Mouse (Mus musculus) lung, embryonic 14.5 days (tissue): ENCODE measurements around the gene Ccl20. TPM values are rescaled to one million over a fixed set of nuclear protein-coding genes. Genes with fewer than 3 reads are reported as not detected.

Experiments used
- ATAC-seq: fragments of 200-750 bp; cut with Nextera tagmentation; 2 replicates; pipeline ENCODE4 v1.8.0; 2017; ENCODE audit warnings: mild to moderate bottlenecking, moderate TSS enrichment, moderate library complexity; ENCODE audit not compliant: insufficient read depth
- DNase-seq: peaks from one replicate; pipeline ENCODE4 v3.0.0-alpha.2; 2015
- H3K27ac ChIP-seq: fragments of 300-500 bp; sonication (generic); 2 replicates; pipeline ENCODE4 v1.5.1; 2014; ENCODE audit warnings: low read depth, mild to moderate bottlenecking, moderate library complexity
- H3K27me3 ChIP-seq: fragments of 300-500 bp; sonication (generic); 2 replicates; pipeline ENCODE4 v1.6.1; 2014; ENCODE audit warnings: low read length, control low read depth; ENCODE audit not compliant: insufficient read depth
- H3K36me3 ChIP-seq: fragments of 300-500 bp; sonication (generic); 2 replicates; pipeline ENCODE4 v1.6.1; 2014; ENCODE audit warnings: control low read depth; ENCODE audit not compliant: insufficient read depth
- H3K4me1 ChIP-seq: fragments of 300-500 bp; sonication (generic); 2 replicates; pipeline ENCODE4 v1.6.1; 2014; ENCODE audit warnings: antibody characterized with exemption, control low read depth; ENCODE audit not compliant: insufficient read depth
- H3K4me2 ChIP-seq: fragments of 300-500 bp; sonication (generic); 2 replicates; pipeline ENCODE4 v1.6.1; 2014; ENCODE audit warnings: mild to moderate bottlenecking
- H3K4me3 ChIP-seq: fragments of 300-500 bp; sonication (generic); 2 replicates; pipeline ENCODE4 v1.5.1; 2014; ENCODE audit warnings: low read depth, low read length
- H3K9ac ChIP-seq: fragments of 300-500 bp; sonication (generic); 2 replicates; pipeline ENCODE4 v1.6.1; 2014
- H3K9me3 ChIP-seq: fragments of 300-500 bp; sonication (generic); 2 replicates; pipeline ENCODE4 v1.6.1; 2016; ENCODE audit warnings: low read depth, low read length, control low read depth
- CTCF ChIP-seq: IDR thresholded peaks from 2 replicates; pipeline ENCODE4 v1.5.1; 2016; ENCODE audit warnings: antibody characterized with exemption, low read depth
- WGBS: fragments of 180-500 bp; shearing (Covaris S2); extraction: QIAGEN DNeasy Blood & Tissue Kit; methylation state at CpG from one replicate; pipeline ENCODE4 v1.1.7; 2014; 5-methylcytosine and 5-hydroxymethylcytosine counted together
- polyA plus RNA-seq: library from polyadenylated mRNA; unstranded; fragments of >200 nt; fragmentation: Nextera tagmentation; extraction: Ambion mirVana; gene quantifications from 2 replicates; pipeline ENCODE4 v1.2.1, GENCODE M21; 2014

The Ccl20 gene
- polyA plus RNA-seq, 1 experiment from 2014 or later = not detected

- Histone ChIP-seq H3K9me3 (no peaks in the 10 kb centered on the region), H3K4me2 (no peak overlapping the region), H3K27ac (no peak overlapping the region), H3K9ac (no peak overlapping the region), H3K27me3 (no peaks in the 10 kb centered on the region), H3K4me3 (no peak overlapping the region), H3K4me1 (no peaks in the 10 kb centered on the region), H3K36me3 (no peaks in the 10 kb centered on the region)
- TF ChIP-seq CTCF = no peak
- no peak for ATAC-seq
- WGBS = 87% methylated on average over 6 of the region's 6 CpGs
- no peak for DNase-seq
Observed at GRCm38 (mm10) chr1:83138721-83139120, 22.2 kb downstream of the Ccl20 start.

DNA sequence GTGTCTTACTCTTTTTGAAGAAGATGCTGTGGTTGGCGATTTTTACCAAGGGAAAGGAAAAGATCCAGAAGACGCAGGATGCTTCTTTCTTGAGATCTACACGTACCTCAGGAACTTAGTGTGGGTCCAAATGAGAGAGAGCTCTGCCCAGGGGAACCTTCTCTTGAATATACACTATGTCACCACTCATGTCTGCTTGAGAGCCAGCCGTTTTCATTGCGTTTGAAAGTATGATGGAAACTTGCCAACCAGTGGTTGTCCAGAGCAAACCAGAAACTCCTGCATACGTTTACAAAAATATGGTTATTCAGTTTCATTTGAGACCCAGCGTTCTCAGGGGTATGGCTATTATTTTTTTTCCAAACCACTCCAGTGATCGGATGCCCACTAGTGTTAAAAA is 24.9 kb downstream of the Ccl20 start:
- H3K9me3 ChIP-seq = no peaks in the 10 kb centered on the region
- H3K27ac ChIP-seq = no peak overlapping the region
- ATAC-seq (no peak), DNase-seq (peak; percentile 14)
- H3K27me3 ChIP-seq = no peaks in the 10 kb centered on the region
- no peaks in the 10 kb centered on the region for H3K4me1 ChIP-seq
- H3K4me2 ChIP-seq = no peak overlapping the region
- WGBS = 70% methylated on average over 8 of the region's 8 CpGs
- no peak overlapping the region for H3K4me3 ChIP-seq
- H3K9ac ChIP-seq = no peak overlapping the region
- H3K36me3 ChIP-seq = no peaks in the 10 kb centered on the region
- no peak for TF ChIP-seq CTCF

- 76% methylated on average over 5 of the region's 5 CpGs for WGBS
- TF ChIP-seq CTCF = no peak
- H3K27me3 ChIP-seq = no peaks in the 10 kb centered on the region
- DNase-seq (no peak), ATAC-seq (no peak)
- H3K27ac ChIP-seq = no peak overlapping the region
- no peak overlapping the region for H3K4me2 ChIP-seq
- H3K4me3 ChIP-seq = no peak overlapping the region
- no peak overlapping the region for H3K9ac ChIP-seq
- no peaks in the 10 kb centered on the region for H3K36me3 ChIP-seq
- no peaks in the 10 kb centered on the region for H3K9me3 ChIP-seq
- H3K4me1 ChIP-seq = no peaks in the 10 kb centered on the region
Observed at GRCm38 (mm10) chr1:83142055-83142454, 25.5 kb downstream of the Ccl20 start.

DNA sequence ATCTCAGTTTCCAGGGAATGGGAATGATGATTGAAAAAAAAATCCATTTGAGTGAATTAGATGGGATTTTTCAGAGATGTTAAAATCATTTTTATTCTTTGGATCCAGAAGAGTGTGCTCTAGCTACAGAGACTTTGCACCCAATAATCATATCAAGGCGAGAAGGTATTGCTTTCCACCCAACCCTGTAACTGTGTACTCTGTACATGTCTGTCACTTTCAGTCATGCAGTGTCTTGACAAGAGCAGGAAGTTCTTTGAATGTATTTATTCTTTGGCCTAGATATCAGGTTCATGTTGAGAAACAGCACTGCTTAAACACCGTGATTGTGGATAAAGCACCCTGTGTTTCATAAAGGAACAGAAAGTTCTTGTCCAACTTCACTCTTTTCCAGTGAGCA is 30.0 kb downstream of the Ccl20 start:
- Histone ChIP-seq H3K27ac (no peak overlapping the region), H3K4me2 (no peak overlapping the region), H3K4me1 (no peaks in the 10 kb centered on the region), H3K36me3 (no peaks in the 10 kb centered on the region), H3K4me3 (no peak overlapping the region), H3K27me3 (no peaks in the 10 kb centered on the region), H3K9me3 (no peaks in the 10 kb centered on the region), H3K9ac (no peak overlapping the region)
- ATAC-seq (no peak), DNase-seq (no peak)
- TF ChIP-seq CTCF = no peak
- WGBS = 74% methylated on average over 2 of the region's 2 CpGs

DNA sequence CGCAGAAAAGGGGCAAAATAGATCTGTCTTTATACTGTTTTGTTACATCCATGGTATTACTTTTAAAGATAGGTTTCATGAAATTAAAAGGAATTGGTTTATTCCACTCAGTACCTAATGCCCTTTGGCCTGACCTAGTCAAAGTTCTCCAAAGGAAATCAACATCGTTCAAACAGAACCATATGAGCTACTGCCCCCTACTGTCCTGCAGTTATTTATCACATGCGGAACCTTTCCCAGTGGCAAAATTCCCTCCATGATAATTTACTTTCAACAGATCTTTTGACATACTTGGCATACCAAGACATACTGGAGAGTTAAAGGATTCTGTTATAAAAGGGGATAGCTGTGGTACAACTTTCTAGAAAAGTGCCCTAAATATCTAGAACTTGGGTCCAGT is 33.7 kb downstream of the Ccl20 start:
- Histone ChIP-seq H3K27me3 (no peaks in the 10 kb centered on the region), H3K4me1 (no peaks in the 10 kb centered on the region), H3K27ac (no peak overlapping the region), H3K9me3 (no peaks in the 10 kb centered on the region), H3K9ac (no peak overlapping the region), H3K4me3 (no peak overlapping the region), H3K4me2 (no peak overlapping the region), H3K36me3 (no peaks in the 10 kb centered on the region)
- TF ChIP-seq CTCF = peak; percentile 36
- 65% methylated on average over 3 of the region's 3 CpGs for WGBS
- DNase-seq = peak; percentile 27
- no peak for ATAC-seq

- no peaks in the 10 kb centered on the region for H3K4me1 ChIP-seq
- TF ChIP-seq CTCF = no peak
- no peak overlapping the region for H3K27ac ChIP-seq
- ATAC-seq (no peak), DNase-seq (no peak)
- H3K27me3 ChIP-seq = no peaks in the 10 kb centered on the region
- H3K4me2 ChIP-seq = no peak overlapping the region
- no peaks in the 10 kb centered on the region for H3K9me3 ChIP-seq
- no peak overlapping the region for H3K4me3 ChIP-seq
- no peaks in the 10 kb centered on the region for H3K36me3 ChIP-seq
- no peak overlapping the region for H3K9ac ChIP-seq
- 81% methylated on average over 3 of the region's 3 CpGs for WGBS
Observed at GRCm38 (mm10) chr1:83152961-83153360, 36.4 kb downstream of the Ccl20 start.

DNA sequence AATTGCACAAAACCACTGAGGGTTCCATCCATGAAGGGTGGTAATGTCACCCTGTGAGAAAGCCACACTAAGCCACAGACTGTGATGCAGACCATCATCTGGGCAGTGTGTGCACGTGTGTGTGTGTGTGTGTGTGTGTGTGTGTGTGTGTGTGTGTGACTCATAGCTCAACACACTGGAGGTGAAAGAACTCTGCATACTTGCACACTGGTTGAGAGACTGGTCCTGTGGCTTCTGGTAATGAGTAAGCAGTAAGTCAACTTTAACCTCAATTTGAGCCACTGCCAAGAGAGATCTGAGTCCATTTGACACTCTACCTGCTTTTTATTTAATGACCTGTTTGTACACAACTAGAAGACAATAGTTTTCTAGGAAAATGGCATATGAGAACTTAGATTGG is 40.3 kb downstream of the Ccl20 start:
- Histone ChIP-seq H3K27ac (no peak overlapping the region), H3K27me3 (no peaks in the 10 kb centered on the region), H3K4me3 (no peak overlapping the region), H3K4me1 (no peaks in the 10 kb centered on the region), H3K4me2 (no peak overlapping the region), H3K36me3 (no peaks in the 10 kb centered on the region), H3K9me3 (no peaks in the 10 kb centered on the region), H3K9ac (no peak overlapping the region)
- DNase-seq (no peak), ATAC-seq (no peak)
- 50% methylated on average over 1 of the region's 1 CpGs for WGBS
- TF ChIP-seq CTCF = no peak

DNA sequence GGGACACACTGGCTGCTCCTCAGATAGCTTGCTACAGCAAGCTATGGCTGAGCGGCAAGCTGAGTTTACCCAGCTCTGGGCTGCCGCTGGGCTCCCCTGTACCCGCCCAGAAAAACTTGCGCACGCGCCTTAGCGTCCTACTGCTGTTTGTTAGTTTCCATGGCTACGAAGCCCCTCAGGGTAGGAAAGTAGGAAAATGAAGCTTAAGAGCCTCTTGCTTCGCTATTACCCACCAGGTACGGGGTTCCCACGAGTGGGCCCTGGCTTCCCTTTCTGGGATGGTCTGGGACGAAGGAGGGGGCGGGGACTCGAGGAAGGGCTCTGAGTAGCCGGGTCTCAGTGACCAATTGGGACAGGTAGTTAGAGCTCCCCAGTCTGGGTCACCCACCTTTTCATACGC is 43.0 kb downstream of the Ccl20 start, which contains the start of gene Daw1:
Gene Daw1, plus strand, starts transcription at position 150 of the 400 bp plus-strand sequence.
- H3K27ac ChIP-seq = no peak within 1 kb of the TSS

More for the DNA sequence above, 43.0 kb downstream of the Ccl20 start, which contains the start of gene Daw1:
- H3K9me3 ChIP-seq = no peaks in the 10 kb centered on the region
- no peaks in the 10 kb centered on the region for H3K4me1 ChIP-seq
- peak within 1 kb of the TSS; percentile 68 for H3K4me2 ChIP-seq
- ATAC-seq = peak; percentile 98
- WGBS = under 1% methylated on average over 16 of the region's 16 CpGs
- TF ChIP-seq CTCF = no peak
- no peaks in the 10 kb centered on the region for H3K27me3 ChIP-seq
- DNase-seq = peak; percentile 94
- H3K36me3 ChIP-seq = no peaks in the 10 kb centered on the region
- peak within 1 kb of the TSS; percentile 52 for H3K4me3 ChIP-seq
- H3K9ac ChIP-seq = peak within 1 kb of the TSS; percentile 52
